Mouse (Mus musculus): ENCODE data around the gene Ptger3.

- TF ChIP-seq CTCF (IDR thresholded peaks at IDR 0.05) (no peak), EP300 (IDR thresholded peaks at IDR 0.05) (no peak)
Measured at GRCm38 (mm10) chr3:157517992-157518391, 48.7 kb upstream of the Ptger3 start.
